Mouse (Mus musculus): ENCODE results near the gene Ccdc24.

DNA sequence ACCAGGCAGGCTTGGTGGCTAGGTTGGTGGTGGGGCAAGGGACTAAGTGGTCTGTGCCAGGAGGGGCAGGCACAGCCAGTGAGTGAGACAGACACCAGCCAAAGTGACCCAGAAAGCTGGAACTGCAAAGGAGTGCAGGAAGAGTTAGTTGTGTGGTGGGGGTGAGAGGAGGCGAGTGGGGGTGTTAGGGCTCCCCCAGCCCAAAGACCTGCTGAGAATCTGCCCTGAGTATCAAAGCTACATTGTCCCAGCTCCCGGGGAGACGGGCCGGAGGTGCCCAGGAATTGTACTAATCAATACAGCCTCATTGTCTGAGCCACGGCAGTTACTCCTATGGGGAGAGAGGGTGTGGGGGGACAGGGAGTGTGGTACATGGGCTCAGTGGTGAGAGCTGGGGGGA lies 22.9 kb downstream of the Ccdc24 start:
- TF ChIP-seq CTCF (IDR thresholded peaks at IDR 0.05; ENCODE audit: control insufficient read depth, insufficient read depth, low read length) (no peak), POLR2A (IDR thresholded peaks at IDR 0.05; ENCODE audit: borderline replicate concordance, control insufficient read depth, low read depth, low read length) (no peak)
